Mouse (Mus musculus) neutrophil, adult 5-6 weeks (primary cell): Measurements from ENCODE around the gene Acp2. TPM values are rescaled to one million over a fixed set of nuclear protein-coding genes. Genes with fewer than 3 reads are reported as not detected.

Experiments used
- ATAC-seq: fragments of 151-379, 151-347 bp; 2 replicates; pipeline ENCODE4 v1.8.0; 2017; ENCODE audit warnings: mild to moderate bottlenecking, moderate TSS enrichment; ENCODE audit not compliant: insufficient number of reproducible peaks, poor library complexity, low FRiP score, severe bottlenecking; ENCODE audit errors: extremely low read depth
- total RNA-seq: library from RNA; stranded (forward); fragments of 200-1000 nt; gene quantifications from 2 replicates; pipeline ENCODE4 v1.2.3, GENCODE M21; 2017

Gene Acp2
- 8.1 and 9.1 TPM in 2 replicates for total RNA-seq

DNA sequence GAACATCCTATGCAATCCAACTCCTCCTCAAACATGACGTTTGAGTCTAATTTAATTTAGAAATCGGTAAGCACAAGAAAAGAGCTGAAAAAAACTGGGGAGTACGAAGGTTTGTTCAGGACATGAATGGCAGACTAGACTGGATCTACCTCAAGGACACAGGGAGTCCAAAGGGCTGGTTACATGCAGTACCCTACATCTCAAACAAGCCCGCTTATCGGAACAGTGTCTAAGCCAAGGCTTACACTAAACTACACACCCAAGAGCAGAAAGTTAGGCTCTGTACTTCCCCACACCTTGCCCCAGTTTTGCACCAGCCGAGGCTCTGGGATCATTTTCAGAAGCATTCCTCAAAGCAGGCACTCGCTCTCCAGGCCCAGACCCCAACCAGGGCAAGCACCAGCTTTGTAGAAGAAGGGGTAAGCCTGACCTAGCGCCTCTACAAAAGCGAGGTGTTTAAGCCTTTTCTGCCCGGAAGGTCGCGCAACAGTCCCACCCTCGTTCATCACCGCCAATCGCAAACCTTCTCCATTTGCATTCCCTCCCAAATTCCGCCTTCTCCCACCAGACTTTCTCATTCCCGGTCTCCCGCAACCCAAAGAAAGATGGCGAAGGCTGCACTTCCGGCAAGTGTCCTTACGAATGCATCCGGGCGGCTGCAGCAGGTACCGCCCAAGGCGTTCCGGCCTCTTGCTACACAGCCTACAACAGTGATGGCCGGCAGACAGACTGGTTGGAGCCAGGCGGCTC, at the start of gene Acp2, which contains the start of gene Nr1h3:
Gene Acp2 (plus strand): TSS at position 664 of the 750 bp plus-strand sequence.
Gene Nr1h3 (minus strand): TSS at position 613 of the 750 bp plus-strand sequence.
- peak; percentile 97 for ATAC-seq

DNA sequence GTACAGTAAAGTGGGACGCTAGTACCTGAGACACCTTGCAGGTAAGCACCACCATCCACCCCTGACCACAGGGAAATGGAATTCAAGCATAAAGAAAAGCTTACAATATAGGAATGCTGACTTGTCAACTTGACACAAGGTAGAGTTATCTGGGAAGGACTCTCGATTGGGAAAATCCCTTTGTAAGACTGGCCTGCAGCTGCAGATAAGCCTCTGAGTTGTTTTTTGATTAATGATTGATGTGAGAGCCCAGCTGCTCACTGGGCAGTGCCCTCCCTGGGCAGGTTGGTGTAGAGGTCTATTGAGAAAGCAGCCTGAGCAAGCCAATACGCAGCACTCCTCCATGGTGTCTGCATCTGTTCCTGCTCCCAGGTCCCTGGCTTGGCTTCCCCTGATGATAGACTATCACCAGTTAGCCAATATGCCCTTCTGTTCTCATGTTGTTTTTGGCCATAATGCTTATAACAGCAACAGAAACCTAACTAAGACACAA, 49.8 kb upstream of the Acp2 start:
- ATAC-seq, result no peak

GRCm38 (mm10) chr2:91154091-91154490, 48.6 kb upstream of the Acp2 start:
- ATAC-seq, result no peak

GRCm38 (mm10) chr2:91157002-91157752, 45.5 kb upstream of the Acp2 start:
- ATAC-seq, result no peak

- no peak for ATAC-seq
Measured at GRCm38 (mm10) chr2:91160591-91160990, 42.1 kb upstream of the Acp2 start.

- no peak for ATAC-seq
Measured at GRCm38 (mm10) chr2:91162952-91163351, 39.7 kb upstream of the Acp2 start.

- ATAC-seq, result no peak
Measured at GRCm38 (mm10) chr2:91163532-91163931, 39.2 kb upstream of the Acp2 start.

DNA sequence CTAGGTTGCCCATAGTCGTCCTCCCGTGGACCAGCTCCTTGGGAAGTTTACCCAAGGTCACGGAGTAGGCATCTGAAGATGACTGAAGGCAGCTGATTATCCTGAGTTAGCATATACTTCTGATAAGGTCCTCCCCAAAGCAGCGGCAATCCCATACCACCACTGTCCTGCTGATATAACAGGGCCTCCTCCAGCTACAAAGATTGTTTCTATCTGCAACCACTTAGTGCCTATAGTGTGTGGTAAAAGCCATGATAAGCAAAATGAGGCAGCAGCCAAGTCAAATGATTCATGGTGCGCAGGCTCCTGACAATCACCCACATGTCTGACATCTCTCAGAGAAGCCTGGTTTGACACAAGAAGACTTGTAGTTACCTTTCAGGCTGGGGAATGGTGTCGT, 37.7 kb upstream of the Acp2 start:
- no peak for ATAC-seq

DNA sequence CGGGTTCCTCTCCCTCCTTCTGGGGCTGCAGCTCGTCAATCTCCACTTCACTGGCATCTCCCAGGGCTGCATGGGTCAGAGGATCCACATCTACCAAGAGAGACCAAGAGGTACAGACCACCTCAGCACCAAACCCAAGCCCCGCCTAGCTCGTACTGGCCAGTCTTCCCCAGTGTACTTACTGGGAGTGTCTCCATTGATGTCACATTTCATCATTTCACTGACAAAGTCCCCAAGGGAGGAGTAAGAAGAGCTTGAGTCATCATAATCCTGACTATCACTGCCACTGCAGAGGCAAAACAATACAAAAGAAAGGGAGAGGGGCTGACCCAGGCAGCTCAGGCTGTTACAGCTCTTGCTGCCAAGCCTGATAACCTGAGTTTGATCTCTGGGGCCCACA, 35.1 kb upstream of the Acp2 start:
- no peak for ATAC-seq

DNA sequence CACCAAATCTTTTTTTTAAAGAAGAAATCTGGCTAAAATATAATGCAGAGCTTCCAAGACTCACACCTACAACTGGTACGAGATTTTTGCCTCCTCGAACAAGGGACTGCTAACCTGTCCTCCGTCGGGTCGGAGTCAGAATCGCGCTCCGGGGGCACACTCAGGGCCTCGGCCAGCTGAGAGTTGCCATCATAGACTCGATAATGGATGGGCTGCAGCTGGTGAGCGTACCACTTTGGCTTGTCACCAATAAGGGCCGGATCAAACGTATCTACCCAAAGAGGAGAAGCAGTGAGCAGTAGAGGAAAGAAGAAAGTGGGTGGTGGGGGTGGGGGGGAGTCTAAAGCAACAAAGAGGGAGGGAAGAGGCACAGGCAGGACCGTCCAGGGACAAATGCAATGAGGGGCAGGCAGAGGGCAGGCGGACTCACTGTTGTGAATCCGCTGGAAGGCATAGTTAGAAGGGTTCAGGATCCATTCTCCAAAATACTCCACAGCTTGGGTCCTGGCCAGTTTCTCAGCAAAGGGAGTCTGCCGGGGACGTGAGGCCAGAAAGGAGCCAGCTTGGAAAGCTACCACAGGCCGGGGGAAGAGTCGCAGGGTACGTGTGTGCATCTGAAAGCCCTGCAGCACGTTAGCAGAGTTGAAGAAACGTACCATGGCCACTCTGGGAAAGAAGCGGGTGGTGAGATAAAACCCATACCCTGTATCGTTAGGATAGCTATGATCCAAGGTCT, 32.9 kb upstream of the Acp2 start:
- ATAC-seq, result no peak

DNA sequence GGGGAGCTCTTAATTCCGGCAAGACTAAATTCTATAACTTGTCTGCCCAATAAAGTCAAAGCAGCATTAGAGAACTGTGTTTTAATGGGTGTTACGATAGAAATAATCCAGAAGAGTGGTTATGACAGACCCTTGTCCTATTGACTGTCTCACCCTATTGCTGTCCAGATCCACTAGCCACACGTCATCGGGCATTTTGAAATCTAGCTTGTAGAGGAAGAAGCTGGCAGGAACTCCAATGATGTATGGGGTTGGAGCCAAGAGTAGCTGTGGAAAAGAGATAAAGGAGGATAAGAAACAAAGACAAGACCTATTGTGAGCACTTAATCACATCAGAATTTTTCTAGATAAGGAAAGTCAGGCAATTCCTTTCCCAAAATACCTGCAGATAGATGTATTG, 27.2 kb upstream of the Acp2 start:
- ATAC-seq, result no peak

DNA sequence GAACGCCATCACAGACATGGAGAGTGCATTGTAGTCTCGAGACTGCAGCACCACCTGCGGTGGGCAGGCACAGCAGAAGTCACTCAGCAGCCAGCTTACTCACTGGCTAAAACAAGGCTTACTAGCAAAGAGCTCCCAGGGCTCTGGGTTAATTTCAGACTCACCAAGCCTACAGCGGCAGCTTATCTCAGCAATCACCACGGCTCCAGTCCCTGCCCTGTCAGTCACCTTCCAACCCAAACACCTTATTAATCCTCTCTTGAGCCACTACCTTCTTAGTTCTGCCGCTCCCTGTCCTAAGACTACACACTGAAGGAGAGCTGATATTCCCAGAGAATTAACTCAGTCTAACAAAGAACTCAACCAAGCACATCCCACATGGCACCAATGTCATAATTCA, 26.5 kb upstream of the Acp2 start:
- ATAC-seq, result no peak

GRCm38 (mm10) chr2:91179825-91180224, 22.9 kb upstream of the Acp2 start:
- no peak for ATAC-seq

DNA sequence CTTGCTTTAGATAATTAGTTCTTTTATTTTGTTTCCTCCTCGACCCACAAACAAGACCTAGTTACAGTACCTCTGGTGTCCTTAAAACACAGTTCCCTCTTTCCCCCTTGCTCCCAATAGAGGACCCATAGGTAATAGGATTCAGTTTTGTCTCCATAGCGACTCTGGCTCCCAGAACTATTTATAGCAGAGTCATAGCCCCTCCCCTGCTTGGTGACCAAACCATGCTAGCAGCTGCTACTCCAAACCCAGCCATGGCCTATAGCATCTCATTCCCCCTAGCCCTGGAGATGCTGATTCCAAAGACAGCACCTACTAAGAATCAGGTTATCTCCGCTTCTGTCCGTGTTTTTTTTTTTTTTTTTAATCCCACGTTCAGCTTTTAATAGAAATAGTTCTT, 22.0 kb upstream of the Acp2 start:
- ATAC-seq, result no peak

GRCm38 (mm10) chr2:91182016-91182404, 20.7 kb upstream of the Acp2 start:
- no peak; the same call in 1 of the 2 replicates for ATAC-seq

DNA sequence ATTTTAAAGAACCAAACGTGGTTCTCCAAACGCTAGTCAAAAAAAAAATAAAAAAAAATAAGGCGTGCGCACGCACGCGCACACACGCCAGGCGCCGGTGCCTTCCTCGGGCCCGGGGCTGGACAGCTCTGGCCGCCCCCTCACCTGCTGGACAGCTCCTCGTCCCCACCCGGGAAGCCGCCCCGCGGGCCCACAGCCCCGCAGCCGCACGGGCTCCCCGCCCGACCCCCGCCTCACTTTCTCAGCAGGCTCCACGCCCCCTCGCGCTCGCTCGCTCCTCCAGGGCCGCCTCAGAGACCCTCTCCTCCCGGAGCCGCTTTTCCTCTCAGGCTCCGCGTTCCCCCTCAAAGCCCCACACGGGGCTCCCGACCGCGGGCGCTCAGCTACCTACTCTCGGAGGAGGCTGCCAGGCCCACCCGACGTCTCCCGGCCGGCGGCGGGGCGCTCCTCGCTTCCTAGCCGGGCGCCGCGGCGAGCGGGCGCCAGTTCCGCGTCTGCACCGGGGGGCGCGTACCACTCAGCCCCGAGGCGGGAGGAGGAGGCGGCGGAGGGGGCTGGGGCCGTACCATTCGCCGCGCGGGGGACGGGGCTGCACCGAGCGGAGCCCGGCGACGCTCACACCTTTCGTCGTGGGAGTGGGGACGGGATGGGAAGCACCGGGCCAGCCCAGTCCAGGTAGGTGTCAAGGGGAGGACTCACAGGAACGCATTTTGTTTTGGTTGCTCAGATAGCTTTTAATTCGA, 20.1 kb upstream of the Acp2 start:
- peak; percentile 38 for ATAC-seq

DNA sequence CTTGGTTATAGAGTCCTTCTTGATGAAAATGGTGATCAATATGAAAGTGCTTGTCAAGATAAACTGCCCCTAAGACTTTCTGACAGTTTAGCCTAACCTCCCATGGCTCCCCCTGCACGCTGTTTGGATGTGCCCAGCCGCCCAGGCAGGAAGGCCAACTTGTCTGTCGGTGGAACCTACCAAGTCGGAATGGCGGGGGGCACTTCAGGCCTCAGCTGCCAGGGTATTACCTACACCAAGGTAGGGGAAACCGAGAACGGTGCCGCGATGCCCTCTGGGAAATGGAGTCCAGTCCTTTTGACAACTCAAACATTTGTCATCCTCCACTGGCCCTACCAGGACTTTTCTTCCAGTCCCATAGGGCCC, 19.6 kb upstream of the Acp2 start:
- ATAC-seq, result peak; percentile 90

- ATAC-seq, result peak; percentile 62
Measured at GRCm38 (mm10) chr2:91183711-91184405, 18.8 kb upstream of the Acp2 start, which contains the start of gene Madd. Gene Madd, minus strand, starts transcription at chr2:91183837.
